Mouse (Mus musculus) embryonic facial prominence, embryonic 15.5 days (tissue): ENCODE measurements at regions not wholly inside any gene's neighbourhood (a gene's known extent, or its start where the extent isn't known, plus 50 kb on each side); places are given as distances from the start of the nearest gene placed in this dataset.

Experiments
- ATAC-seq: fragments of 200-750 bp; cut with Nextera tagmentation; 2 replicates; pipeline ENCODE4 v1.8.0; 2017; ENCODE audit warnings: low read depth, moderate TSS enrichment; ENCODE audit not compliant: insufficient number of reproducible peaks, low FRiP score, low TSS enrichment
- H3K27ac ChIP-seq: fragments of 300-500 bp; sonication (generic); replicated peaks from 2 replicates; pipeline ENCODE4 v1.5.1; 2015; ENCODE audit warnings: mild to moderate bottlenecking, inconsistent platforms
- H3K27me3 ChIP-seq: fragments of 300-500 bp; sonication (generic); 2 replicates; pipeline ENCODE4 v1.6.1; 2015; ENCODE audit warnings: inconsistent platforms
- H3K36me3 ChIP-seq: fragments of 300-500 bp; sonication (generic); 2 replicates; pipeline ENCODE4 v1.6.1; 2015; ENCODE audit warnings: mild to moderate bottlenecking, inconsistent platforms
- H3K4me1 ChIP-seq: fragments of 300-500 bp; sonication (generic); 2 replicates; pipeline ENCODE4 v1.6.1; 2015; ENCODE audit warnings: inconsistent platforms
- H3K4me2 ChIP-seq: fragments of 300-500 bp; sonication (generic); replicated peaks from 2 replicates; pipeline ENCODE4 v1.6.1; 2015; ENCODE audit warnings: mild to moderate bottlenecking, inconsistent platforms
- H3K4me3 ChIP-seq: fragments of 300-500 bp; sonication (generic); replicated peaks from 2 replicates; pipeline ENCODE4 v1.5.1; 2015; ENCODE audit warnings: mild to moderate bottlenecking, inconsistent platforms
- H3K9ac ChIP-seq: fragments of 300-500 bp; sonication (generic); 2 replicates; pipeline ENCODE4 v1.6.1; 2015; ENCODE audit warnings: inconsistent platforms
- H3K9me3 ChIP-seq: fragments of 300-500 bp; sonication (generic); replicated peaks from 2 replicates; pipeline ENCODE4 v1.6.1; 2016; ENCODE audit warnings: inconsistent platforms
- WGBS: fragments of 180-500 bp; shearing (Covaris S2); methylation state at CpG from one replicate; pipeline ENCODE4 v1.1.7; 2015; 5-methylcytosine and 5-hydroxymethylcytosine counted together

- H3K27ac ChIP-seq: no peak overlapping the region
- H3K4me3 ChIP-seq: no peak overlapping the region
- H3K9me3 ChIP-seq: no peaks in the 10 kb centered on the region
- 49% methylated on average over 10 of the region's 10 CpGs for WGBS
- no peaks in the 10 kb centered on the region for H3K36me3 ChIP-seq
- H3K27me3 ChIP-seq: no peaks in the 10 kb centered on the region
- no peak for ATAC-seq
- no peak overlapping the region for H3K9ac ChIP-seq
- no peak overlapping the region for H3K4me2 ChIP-seq
- no peaks in the 10 kb centered on the region for H3K4me1 ChIP-seq
Observed at GRCm38 (mm10) chr12:97973909-97974510, 285.2 kb downstream of the Galc start.

GRCm38 (mm10) chr12:97957201-97957600 is 302.1 kb downstream of the Galc start:
- Histone ChIP-seq H3K4me2 (no peak overlapping the region), H3K9me3 (no peaks in the 10 kb centered on the region), H3K4me3 (no peak overlapping the region), H3K4me1 (no peaks in the 10 kb centered on the region), H3K27ac (no peak overlapping the region), H3K36me3 (no peaks in the 10 kb centered on the region), H3K9ac (no peak overlapping the region), H3K27me3 (no peaks in the 10 kb centered on the region)
- WGBS: 70% methylated on average over 4 of the region's 4 CpGs
- ATAC-seq: no peak

- H3K4me2 ChIP-seq: no peak overlapping the region
- WGBS: 83% methylated on average over 3 of the region's 3 CpGs
Observed at GRCm38 (mm10) chr12:97953336-97953735, 305.9 kb downstream of the Galc start.

GRCm38 (mm10) chr12:97952204-97952603 is 307.1 kb downstream of the Galc start:
- Histone ChIP-seq H3K9ac (no peak overlapping the region), H3K4me3 (no peak overlapping the region), H3K27me3 (no peaks in the 10 kb centered on the region), H3K4me1 (no peaks in the 10 kb centered on the region), H3K36me3 (no peaks in the 10 kb centered on the region), H3K9me3 (no peaks in the 10 kb centered on the region), H3K4me2 (no peak overlapping the region), H3K27ac (no peak overlapping the region)
- ATAC-seq: no peak
- WGBS: 70% methylated on average over 8 of the region's 8 CpGs

More at GRCm38 (mm10) chr12:97953336-97953735, 305.9 kb downstream of the Galc start:
- Histone ChIP-seq H3K27me3 (no peaks in the 10 kb centered on the region), H3K36me3 (no peaks in the 10 kb centered on the region), H3K4me3 (no peak overlapping the region), H3K9ac (no peak overlapping the region), H3K9me3 (no peaks in the 10 kb centered on the region), H3K4me1 (no peaks in the 10 kb centered on the region), H3K27ac (no peak overlapping the region)
- no peak for ATAC-seq

- no peak for ATAC-seq
- Histone ChIP-seq H3K36me3 (no peaks in the 10 kb centered on the region), H3K27me3 (no peaks in the 10 kb centered on the region), H3K9ac (no peak overlapping the region), H3K4me2 (no peak overlapping the region), H3K4me3 (no peak overlapping the region), H3K27ac (no peak overlapping the region), H3K4me1 (no peaks in the 10 kb centered on the region), H3K9me3 (no peaks in the 10 kb centered on the region)
- 48% methylated on average over 3 of the region's 3 CpGs for WGBS
Observed at GRCm38 (mm10) chr12:97950072-97950471, 309.2 kb downstream of the Galc start.

GRCm38 (mm10) chr12:97947421-97947820 is 311.8 kb downstream of the Galc start:
- WGBS: 77% methylated on average over 8 of the region's 8 CpGs

GRCm38 (mm10) chr12:97938361-97938760 is 320.9 kb downstream of the Galc start:
- H3K27ac ChIP-seq: no peak overlapping the region
- H3K36me3 ChIP-seq: no peaks in the 10 kb centered on the region
- H3K9ac ChIP-seq: no peak overlapping the region
- ATAC-seq: no peak
- 63% methylated on average over 5 of the region's 5 CpGs for WGBS
- H3K27me3 ChIP-seq: no peaks in the 10 kb centered on the region
- H3K4me2 ChIP-seq: no peak overlapping the region
- no peaks in the 10 kb centered on the region for H3K9me3 ChIP-seq
- no peaks in the 10 kb centered on the region for H3K4me1 ChIP-seq
- H3K4me3 ChIP-seq: no peak overlapping the region

More at GRCm38 (mm10) chr12:97947421-97947820, 311.8 kb downstream of the Galc start:
- H3K9me3 ChIP-seq: no peaks in the 10 kb centered on the region
- H3K4me2 ChIP-seq: no peak overlapping the region
- H3K27ac ChIP-seq: no peak overlapping the region
- H3K4me1 ChIP-seq: no peaks in the 10 kb centered on the region
- no peaks in the 10 kb centered on the region for H3K27me3 ChIP-seq
- H3K9ac ChIP-seq: no peak overlapping the region
- H3K4me3 ChIP-seq: no peak overlapping the region
- ATAC-seq: no peak
- H3K36me3 ChIP-seq: no peaks in the 10 kb centered on the region

- H3K9ac ChIP-seq: no peak overlapping the region
- H3K27me3 ChIP-seq: no peaks in the 10 kb centered on the region
- H3K36me3 ChIP-seq: no peaks in the 10 kb centered on the region
- no peak overlapping the region for H3K4me2 ChIP-seq
- H3K4me1 ChIP-seq: no peaks in the 10 kb centered on the region
- ATAC-seq: no peak
- no peaks in the 10 kb centered on the region for H3K9me3 ChIP-seq
- H3K4me3 ChIP-seq: no peak overlapping the region
- 70% methylated on average over 5 of the region's 5 CpGs for WGBS
- no peak overlapping the region for H3K27ac ChIP-seq
Observed at GRCm38 (mm10) chr12:97929877-97930276, 329.4 kb downstream of the Galc start.

GRCm38 (mm10) chr12:97927036-97927435 is 332.2 kb downstream of the Galc start:
- Histone ChIP-seq H3K9ac (no peak overlapping the region), H3K27me3 (no peaks in the 10 kb centered on the region), H3K4me2 (no peak overlapping the region), H3K36me3 (no peaks in the 10 kb centered on the region), H3K27ac (no peak overlapping the region), H3K4me1 (no peaks in the 10 kb centered on the region), H3K4me3 (no peak overlapping the region), H3K9me3 (no peaks in the 10 kb centered on the region)
- no peak for ATAC-seq
- WGBS: 89% methylated on average over 1 of the region's 1 CpGs

- 67% methylated on average over 21 of the region's 21 CpGs for WGBS
- H3K4me2 ChIP-seq: no peak overlapping the region
- H3K9ac ChIP-seq: no peak overlapping the region
- H3K27me3 ChIP-seq: no peaks in the 10 kb centered on the region
- no peak for ATAC-seq
- no peaks in the 10 kb centered on the region for H3K4me1 ChIP-seq
- no peaks in the 10 kb centered on the region for H3K9me3 ChIP-seq
- no peak overlapping the region for H3K27ac ChIP-seq
- H3K4me3 ChIP-seq: no peak overlapping the region
- H3K36me3 ChIP-seq: no peaks in the 10 kb centered on the region
Observed at GRCm38 (mm10) chr12:97921349-97922264, 337.7 kb downstream of the Galc start.

- 93% methylated on average over 3 of the region's 3 CpGs for WGBS
- Histone ChIP-seq H3K9ac (no peak overlapping the region), H3K4me2 (no peak overlapping the region), H3K36me3 (no peaks in the 10 kb centered on the region), H3K4me3 (no peak overlapping the region), H3K4me1 (no peaks in the 10 kb centered on the region), H3K9me3 (no peaks in the 10 kb centered on the region), H3K27ac (no peak overlapping the region), H3K27me3 (no peaks in the 10 kb centered on the region)
- ATAC-seq: no peak
Observed at GRCm38 (mm10) chr12:97918416-97918815, 340.8 kb downstream of the Galc start.
